Mouse (Mus musculus) mouse trophoblast stem cell (cell line): Measurements from ENCODE around the gene Col6a6.
"Not testable (repeated sequence)": the region's sequence is repeated elsewhere in the genome, so short reads cannot be mapped to it uniquely, and the experiment has no call there.

Experiments used
- in situ Hi-C, 2 experiments: fragments of 300-500 bp; cut with MseI, MboI; formaldehyde crosslinking; loops; 2 replicates in 1 of 2; 3 replicates in 1 of 2; pipeline ENCODE4 v1.15.1; 2025

The Col6a6 gene

DNA sequence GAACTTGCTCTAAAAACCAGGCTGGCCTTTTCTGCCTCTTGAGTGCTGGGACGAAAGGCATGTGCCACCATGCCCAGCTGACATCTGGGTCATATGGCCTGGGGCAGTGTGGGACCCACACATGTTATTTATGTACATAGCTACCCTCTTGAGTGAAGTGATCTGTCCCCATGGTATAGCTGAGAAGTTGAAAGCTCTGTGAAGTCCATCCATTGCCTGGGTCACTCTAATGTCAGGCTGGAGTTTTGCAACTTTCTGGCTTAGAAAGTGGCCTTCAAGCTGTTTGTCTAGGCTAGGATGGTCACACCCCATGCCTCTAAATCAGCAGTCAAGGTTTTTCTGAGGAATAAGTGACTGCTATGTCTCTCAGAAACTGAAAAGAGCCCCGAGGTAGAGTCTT is 155.9 kb downstream of the Col6a6 start:
- in situ Hi-C loops = no loop called here

GRCm38 (mm10) chr9:105670916-105671315 is 157.0 kb downstream of the Col6a6 start:
- in situ Hi-C loops = no loop called here

GRCm38 (mm10) chr9:105665269-105665668 is 162.7 kb downstream of the Col6a6 start:
- in situ Hi-C loops = no loop called here

DNA sequence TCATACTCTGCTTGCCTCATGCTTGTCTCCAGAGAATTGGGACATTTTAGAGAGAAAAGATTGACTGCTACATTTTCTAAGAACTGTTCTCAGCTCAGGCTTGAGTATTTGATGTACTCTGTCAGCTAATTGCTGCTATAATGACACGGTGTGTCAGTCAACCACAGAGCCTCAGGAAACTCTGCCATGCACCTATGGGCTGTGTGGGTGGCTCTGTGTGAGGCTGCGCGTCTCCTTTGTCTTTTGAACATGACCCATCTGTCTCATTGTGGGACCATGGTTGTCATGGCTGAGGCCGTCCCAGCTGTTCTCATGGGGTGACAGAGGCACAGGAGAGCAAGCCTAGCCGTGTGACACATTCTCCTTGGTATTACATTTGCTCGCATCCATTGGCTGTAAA is 168.1 kb downstream of the Col6a6 start:
- in situ Hi-C loops = no loop called here

GRCm38 (mm10) chr9:105658216-105658615 is 169.7 kb downstream of the Col6a6 start:
- in situ Hi-C loops = no loop called here

DNA sequence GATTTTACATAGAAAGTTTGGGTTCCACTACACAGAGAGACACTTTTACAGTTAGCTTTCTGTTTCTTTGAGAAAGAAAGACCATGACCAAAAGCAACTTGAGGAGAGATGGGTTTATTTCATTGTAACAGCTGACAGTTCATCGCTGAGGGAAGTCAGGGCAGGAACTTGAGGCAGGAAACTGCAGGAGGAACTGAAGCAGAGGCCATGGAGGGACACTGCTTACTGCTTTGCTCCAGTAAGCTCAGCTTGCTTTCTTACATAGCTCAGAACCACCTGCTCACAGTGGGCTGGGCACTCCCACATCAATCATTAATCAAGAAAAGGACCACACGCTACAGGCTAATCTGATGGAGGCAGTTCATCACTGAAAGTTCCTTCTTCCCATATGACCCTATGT is 171.8 kb downstream of the Col6a6 start:
- in situ Hi-C loops = no loop called here

DNA sequence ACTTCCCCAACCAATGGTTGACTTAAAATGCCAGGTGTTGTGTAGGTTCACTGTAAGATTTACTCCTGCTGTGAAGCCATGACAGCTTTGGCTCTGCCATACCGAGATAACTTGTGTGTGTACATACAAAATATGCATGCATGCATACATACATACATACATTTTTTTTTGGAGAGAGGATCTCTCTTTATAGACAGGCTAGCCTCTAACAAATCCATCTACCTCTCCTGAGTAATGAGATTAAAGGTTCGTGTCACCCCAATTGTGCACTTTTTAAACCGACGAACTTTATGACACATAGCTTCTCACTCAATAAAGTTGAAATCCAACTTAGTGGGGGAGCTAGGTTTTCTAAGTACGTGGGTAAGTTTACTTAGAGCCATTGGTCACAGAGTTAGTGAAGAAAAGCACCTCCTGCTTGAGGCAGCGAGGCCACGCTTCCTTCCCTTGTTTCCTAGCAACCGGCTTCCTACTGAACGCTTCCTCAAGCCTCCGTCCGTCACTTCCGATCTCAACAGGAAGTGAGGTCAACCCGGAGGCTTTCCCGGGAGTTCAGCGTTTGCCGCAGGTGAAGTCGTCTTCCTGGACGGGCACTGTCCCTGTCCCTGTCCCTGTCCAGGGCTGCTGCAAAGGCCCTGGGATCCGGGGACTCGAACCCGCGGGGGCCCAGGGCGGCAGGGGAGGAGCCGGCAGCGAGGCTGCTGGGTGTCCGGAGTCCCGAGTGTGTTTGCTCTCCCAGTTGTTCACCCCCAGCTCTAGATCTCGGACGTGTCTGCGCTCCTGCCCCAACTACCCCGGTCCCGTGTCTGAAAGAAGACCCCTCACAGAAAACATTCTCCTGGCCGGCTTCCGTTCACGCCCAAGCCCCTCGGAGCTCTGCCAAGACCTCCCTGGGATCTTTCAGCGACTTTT is 185.2 kb downstream of the Col6a6 start, which contains the start of gene Pik3r4:
Gene Pik3r4 (plus strand): TSS at position 519 of the 912 bp plus-strand sequence.
- in situ Hi-C loops = no loop called here

DNA sequence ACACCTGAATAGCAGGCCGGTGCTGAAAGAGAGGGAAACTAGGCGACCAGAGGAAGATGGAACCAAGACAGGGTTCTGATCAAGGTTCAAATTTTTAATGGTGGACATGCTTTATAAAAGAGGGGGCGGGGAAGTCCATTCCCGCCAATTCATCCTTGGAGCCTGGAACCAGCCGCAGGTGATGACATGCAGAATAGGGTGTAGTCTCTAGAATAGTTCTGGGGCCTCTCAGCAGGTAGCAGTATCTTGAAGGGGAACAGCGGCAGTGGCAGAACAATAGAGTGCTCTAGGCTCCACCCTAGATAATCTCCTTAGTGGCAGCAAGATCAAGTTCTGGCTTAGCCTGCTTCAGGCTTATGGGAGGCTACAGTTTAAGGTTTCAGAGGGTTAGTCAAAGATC is 186.6 kb downstream of the Col6a6 start:
- in situ Hi-C loops = not testable (repeated sequence)
